Mouse (Mus musculus) stomach, embryonic 16.5 days (tissue): ENCODE measurements at regions not wholly inside any gene's neighbourhood (a gene's known extent, or its start where the extent isn't known, plus 50 kb on each side); places are given as distances from the start of the nearest gene placed in this dataset.

Experiments used
- ATAC-seq: fragments of 200-750 bp; cut with Nextera tagmentation; 2 replicates; pipeline ENCODE4 v1.8.0; 2017; ENCODE audit warnings: moderate number of reproducible peaks, moderate TSS enrichment; ENCODE audit not compliant: insufficient read depth, low FRiP score
- H3K27ac ChIP-seq: fragments of 300-500 bp; sonication (generic); 2 replicates; pipeline ENCODE4 v1.5.1; 2014; ENCODE audit warnings: low read length
- H3K27me3 ChIP-seq: fragments of 300-500 bp; sonication (generic); 2 replicates; pipeline ENCODE4 v1.6.1; 2014; ENCODE audit warnings: low read length, control low read depth, mixed read lengths; ENCODE audit not compliant: control insufficient read depth, insufficient read depth
- H3K36me3 ChIP-seq: fragments of 300-500 bp; sonication (generic); 2 replicates; pipeline ENCODE4 v1.6.1; 2014; ENCODE audit warnings: low read length; ENCODE audit not compliant: control insufficient read depth, insufficient read depth
- H3K4me1 ChIP-seq: fragments of 300-500 bp; sonication (generic); 2 replicates; pipeline ENCODE4 v1.6.1; 2014; ENCODE audit warnings: low read length, control low read depth, mixed read lengths; ENCODE audit not compliant: control insufficient read depth, insufficient read depth
- H3K4me2 ChIP-seq: fragments of 300-500 bp; sonication (generic); 2 replicates; pipeline ENCODE4 v1.6.1; 2014; ENCODE audit warnings: low read depth, low read length, mixed read lengths
- H3K4me3 ChIP-seq: fragments of 300-500 bp; sonication (generic); replicated peaks from 2 replicates; pipeline ENCODE4 v1.5.1; 2014; ENCODE audit warnings: mild to moderate bottlenecking, low read length
- H3K9ac ChIP-seq: fragments of 300-500 bp; sonication (generic); 2 replicates; pipeline ENCODE4 v1.6.1; 2014; ENCODE audit warnings: low read length
- H3K9me3 ChIP-seq: fragments of 300-500 bp; sonication (generic); replicated peaks from 2 replicates; pipeline ENCODE4 v1.6.1; 2016; ENCODE audit warnings: low read length, control low read depth; ENCODE audit not compliant: control insufficient read depth
- WGBS: fragments of 180-500 bp; shearing (Covaris S2); extraction: QIAGEN DNeasy Blood & Tissue Kit; methylation state at CpG from one replicate; pipeline ENCODE4 v1.1.7; 2014; 5-methylcytosine and 5-hydroxymethylcytosine counted together

DNA sequence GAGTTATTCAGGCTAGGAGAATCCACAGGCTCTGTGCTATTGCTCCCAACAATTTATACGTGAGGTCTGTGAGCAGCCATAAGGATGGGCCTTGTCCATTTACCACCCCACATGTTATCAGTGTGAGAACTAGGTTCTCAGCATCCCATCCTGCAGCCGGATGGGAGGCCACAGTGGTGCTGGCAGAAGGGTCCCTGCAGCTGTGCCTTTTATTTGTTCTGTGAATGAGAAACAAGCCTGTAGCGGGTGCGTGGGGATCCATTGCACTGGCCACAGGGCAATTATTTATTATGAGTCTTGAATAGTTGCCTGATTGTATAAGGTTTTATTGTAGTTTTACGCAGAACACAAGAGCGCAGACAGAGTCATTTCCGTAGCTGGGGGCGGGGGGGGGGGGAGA, 476.5 kb upstream of the Zmiz1 start:
- Histone ChIP-seq H3K4me1 (no peaks in the 10 kb centered on the region), H3K27ac (no peak overlapping the region), H3K9ac (no peak overlapping the region), H3K27me3 (no peaks in the 10 kb centered on the region), H3K4me3 (no peak overlapping the region), H3K4me2 (no peak overlapping the region), H3K36me3 (no peaks in the 10 kb centered on the region), H3K9me3 (no peaks in the 10 kb centered on the region)
- no peak for ATAC-seq
- 80% methylated on average over 8 of the region's 8 CpGs for WGBS

DNA sequence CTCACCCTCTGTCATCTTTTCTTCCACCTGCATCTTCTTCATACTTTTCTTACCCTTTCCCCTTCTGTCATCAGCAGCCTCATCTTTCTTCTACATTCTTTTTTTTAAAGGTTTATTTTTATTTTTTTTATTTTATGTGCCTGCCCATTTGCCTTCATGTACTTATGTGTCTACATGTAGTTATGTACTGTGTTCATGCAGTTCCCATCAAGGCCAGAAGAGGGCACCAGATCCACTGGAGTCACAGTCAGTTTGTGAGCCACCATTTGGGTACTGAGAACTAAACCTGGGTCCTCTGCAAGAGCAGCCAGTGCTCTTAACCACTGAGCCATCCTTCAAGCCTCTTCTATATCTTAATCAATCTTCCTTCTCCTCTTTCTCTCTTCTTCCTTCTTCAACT, 475.7 kb upstream of the Zmiz1 start:
- Histone ChIP-seq H3K27ac (no peak overlapping the region), H3K27me3 (no peaks in the 10 kb centered on the region), H3K9ac (no peak overlapping the region), H3K36me3 (no peaks in the 10 kb centered on the region), H3K9me3 (no peaks in the 10 kb centered on the region), H3K4me2 (no peak overlapping the region), H3K4me1 (no peaks in the 10 kb centered on the region), H3K4me3 (no peak overlapping the region)
- ATAC-seq: no peak

DNA sequence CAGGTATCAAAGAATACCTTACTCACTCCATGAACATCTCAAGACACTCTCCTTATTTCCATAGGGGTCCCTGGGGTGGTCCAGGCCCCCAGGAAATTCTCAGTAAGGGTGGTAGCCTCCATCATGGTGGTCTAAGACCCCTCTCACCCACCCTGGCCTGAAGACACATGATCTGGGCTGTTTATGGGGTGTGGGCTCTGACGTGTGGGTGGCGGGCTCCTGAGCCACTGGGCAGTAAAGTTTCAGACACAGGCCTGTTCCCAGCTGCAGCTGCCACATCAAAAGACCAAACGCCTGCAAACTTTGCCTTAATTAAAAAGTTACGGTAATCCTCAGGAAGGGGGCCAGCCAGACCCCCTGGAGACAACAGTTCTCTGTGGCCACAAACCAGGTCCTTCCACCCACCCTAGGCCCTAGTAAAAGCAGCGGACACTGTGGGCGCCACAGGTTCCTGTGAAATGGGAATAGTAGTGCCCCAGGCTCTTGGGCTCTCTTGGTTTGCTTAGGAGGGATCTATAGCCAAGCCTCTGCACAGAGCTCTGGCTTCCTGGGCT, 473.1 kb upstream of the Zmiz1 start:
- Histone ChIP-seq H3K9me3 (no peaks in the 10 kb centered on the region), H3K36me3 (no peaks in the 10 kb centered on the region), H3K4me2 (no peak overlapping the region), H3K27me3 (no peaks in the 10 kb centered on the region), H3K27ac (no peak overlapping the region), H3K4me3 (no peak overlapping the region), H3K9ac (no peak overlapping the region), H3K4me1 (no peaks in the 10 kb centered on the region)
- 79% methylated on average over 6 of the region's 6 CpGs for WGBS
- no peak for ATAC-seq

DNA sequence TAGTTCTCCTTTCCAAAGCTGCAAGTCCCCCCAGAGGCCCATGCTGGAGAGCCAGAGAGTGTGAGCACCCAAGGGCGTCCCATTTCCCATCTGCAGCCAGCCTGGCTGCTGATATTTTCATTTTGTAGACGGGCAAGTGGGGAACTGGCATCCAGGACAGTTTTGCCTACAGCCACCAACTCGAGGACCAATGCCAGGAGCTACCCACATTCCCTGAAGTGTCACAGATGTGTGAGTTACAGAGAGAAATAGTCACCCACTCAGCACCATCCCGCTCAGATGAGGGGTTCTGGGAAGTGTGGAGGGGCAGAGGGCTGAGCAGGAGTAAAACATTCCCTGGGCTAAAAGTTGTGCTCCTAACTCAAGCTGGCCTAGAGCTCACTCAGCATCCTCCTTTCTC, 472.6 kb upstream of the Zmiz1 start:
- no peak for ATAC-seq
- H3K9me3 ChIP-seq: no peaks in the 10 kb centered on the region
- no peak overlapping the region for H3K27ac ChIP-seq
- no peak overlapping the region for H3K9ac ChIP-seq
- no peak overlapping the region for H3K4me2 ChIP-seq
- H3K4me1 ChIP-seq: no peaks in the 10 kb centered on the region
- H3K27me3 ChIP-seq: no peaks in the 10 kb centered on the region
- H3K4me3 ChIP-seq: no peak overlapping the region
- 79% methylated on average over 4 of the region's 4 CpGs for WGBS
- no peaks in the 10 kb centered on the region for H3K36me3 ChIP-seq

DNA sequence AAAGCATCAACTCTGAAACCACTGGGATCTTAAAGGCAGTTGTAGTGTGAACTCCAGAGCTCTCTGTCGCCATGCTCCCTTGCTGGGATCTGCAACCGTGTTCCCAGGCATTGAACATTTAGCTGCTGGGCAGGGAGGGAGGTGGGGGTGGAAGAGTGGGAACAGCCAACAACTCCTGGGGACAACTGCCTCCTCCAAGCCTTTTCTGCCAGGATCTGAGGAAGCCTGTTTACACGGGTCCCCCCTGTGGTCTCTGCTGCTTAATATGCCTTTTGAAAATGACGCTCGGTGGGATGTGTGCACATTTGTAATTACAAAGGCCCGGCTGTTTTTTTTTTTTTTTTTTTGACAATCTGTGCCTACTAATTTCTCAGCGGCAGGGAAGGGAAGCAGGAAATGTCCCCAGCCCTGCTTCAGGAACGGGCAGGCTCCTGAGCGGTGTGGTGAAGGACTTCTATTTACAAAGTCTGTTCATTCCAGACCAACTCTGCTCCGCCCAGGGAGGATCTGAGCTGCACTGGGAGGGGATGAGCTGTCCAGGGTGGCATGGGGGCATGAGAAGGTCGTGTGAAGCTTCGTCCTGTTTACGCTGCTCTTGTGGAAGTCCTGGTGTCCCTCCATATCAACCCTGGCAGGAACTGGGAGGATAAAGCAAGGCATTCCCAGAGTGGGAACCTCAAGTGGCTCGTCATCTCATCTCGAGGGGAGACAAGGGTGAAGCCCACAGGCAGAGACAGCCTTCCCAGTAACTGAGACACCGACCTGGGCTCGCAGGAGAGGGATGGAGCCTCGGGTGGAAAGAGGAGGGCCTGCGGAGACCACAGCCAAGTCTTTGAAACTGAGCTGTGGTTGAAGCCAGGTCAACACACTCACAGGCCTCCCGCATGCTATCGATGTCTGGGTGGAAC, 465.0 kb upstream of the Zmiz1 start:
- Histone ChIP-seq H3K9me3 (peaks cover 7% of the 10 kb centered on the region; the same call in 1 of the 2 replicates), H3K27me3 (no peaks in the 10 kb centered on the region), H3K4me1 (peaks cover 26% of the 10 kb centered on the region), H3K27ac (no peak overlapping the region), H3K36me3 (no peaks in the 10 kb centered on the region), H3K4me3 (no peak overlapping the region), H3K9ac (peak overlapping the region; percentile 48; the same call in 1 of the 2 replicates), H3K4me2 (peak overlapping the region; percentile 23)
- 39% methylated on average over 21 of the region's 21 CpGs for WGBS
- ATAC-seq: no peak

DNA sequence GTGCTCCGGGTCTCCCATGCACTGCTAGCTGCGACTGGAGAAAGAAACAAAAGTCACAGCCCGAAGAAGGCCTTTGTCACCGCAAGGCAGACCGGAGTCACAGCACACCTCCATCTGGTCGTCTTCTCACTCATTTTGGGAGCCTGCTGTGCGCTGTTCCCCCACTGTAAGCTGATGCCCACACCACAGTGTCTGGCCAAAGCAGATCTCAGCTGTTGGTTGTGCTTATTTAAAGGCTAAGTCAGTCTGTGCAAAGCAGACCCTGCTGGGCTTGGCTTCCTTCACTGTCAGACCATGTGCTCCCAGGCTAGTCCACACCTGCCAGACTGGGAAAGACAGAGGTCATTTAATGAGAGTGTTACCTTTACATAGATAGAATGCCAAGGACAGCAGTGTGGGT, 463.8 kb upstream of the Zmiz1 start:
- no peaks in the 10 kb centered on the region for H3K36me3 ChIP-seq
- WGBS: 73% methylated on average over 7 of the region's 7 CpGs
- H3K9ac ChIP-seq: no peak overlapping the region
- no peaks in the 10 kb centered on the region for H3K27me3 ChIP-seq
- peaks cover 26% of the 10 kb centered on the region for H3K4me1 ChIP-seq
- no peak overlapping the region for H3K4me2 ChIP-seq
- H3K27ac ChIP-seq: no peak overlapping the region
- H3K4me3 ChIP-seq: no peak overlapping the region
- ATAC-seq: no peak
- peaks cover 7% of the 10 kb centered on the region; the same call in 1 of the 2 replicates for H3K9me3 ChIP-seq

DNA sequence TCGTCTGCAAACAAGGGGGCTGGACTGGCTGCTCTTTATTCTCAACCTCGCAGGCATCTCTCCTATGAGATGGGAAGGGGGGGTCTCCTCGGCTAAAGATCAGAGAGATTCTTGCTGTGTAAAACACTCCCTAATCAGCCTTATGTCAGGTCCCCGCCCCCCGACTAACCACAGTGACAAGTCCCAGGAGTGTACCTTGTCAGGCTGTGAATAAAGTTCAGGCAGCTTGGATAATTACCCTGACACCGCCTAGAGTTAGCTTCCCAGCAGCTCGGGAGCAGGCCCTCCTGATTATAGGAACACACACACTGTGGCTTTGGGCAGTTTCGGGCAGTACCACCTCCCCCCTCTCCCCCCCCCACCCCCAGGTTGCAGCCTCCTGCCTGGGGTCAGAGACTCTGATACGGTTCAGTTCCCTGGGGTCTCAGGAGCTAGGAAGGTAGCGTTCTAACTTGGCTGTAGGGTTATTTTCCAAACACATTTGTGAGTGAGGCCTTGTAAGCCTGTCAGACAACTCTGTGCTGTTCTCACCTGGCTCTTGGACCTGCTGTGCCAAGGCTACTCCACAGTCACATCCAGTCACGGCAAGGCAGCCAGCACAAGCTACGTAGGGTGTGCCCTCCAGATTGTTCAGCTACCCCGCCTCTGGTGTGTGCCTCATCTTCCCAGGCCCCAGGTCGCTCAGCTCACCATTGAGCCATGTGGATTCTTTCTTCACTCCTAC, 461.0 kb upstream of the Zmiz1 start:
- ATAC-seq: peak; percentile 66; the same call in 1 of the 2 replicates
- Histone ChIP-seq H3K27ac (peak overlapping the region; percentile 57; the same call in 1 of the 2 replicates), H3K9ac (no peak overlapping the region; the same call in none of the 2 replicates), H3K9me3 (no peaks in the 10 kb centered on the region), H3K4me1 (peaks cover 26% of the 10 kb centered on the region), H3K36me3 (no peaks in the 10 kb centered on the region), H3K4me2 (no peak overlapping the region), H3K27me3 (no peaks in the 10 kb centered on the region), H3K4me3 (no peak overlapping the region)
- WGBS: 38% methylated on average over 14 of the region's 14 CpGs

DNA sequence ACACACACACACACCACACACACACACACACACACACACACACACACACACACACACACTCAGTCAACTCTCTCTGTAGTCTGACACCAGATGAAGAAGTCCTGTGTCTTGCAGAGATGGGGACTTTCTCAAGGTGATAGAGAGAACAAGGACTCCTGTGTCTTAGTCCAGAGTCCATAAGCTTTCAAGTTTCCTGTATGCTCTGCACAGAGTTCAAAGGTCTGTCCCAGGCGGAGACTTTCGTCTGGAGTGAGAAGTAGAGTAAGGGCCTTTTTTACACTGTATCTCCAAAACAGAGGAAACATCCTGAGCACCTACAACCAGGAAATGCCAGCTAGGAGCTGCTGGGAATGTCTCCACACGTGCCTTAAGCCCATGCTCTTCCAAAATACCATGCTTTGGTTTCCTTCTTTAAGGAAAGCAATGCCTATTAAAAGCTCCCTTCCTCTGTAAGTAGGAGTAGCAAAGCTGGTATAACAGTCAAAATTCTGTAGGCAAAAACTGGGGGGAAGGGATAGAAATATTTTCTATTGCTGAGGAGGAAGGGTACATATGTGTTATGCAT, 459.9 kb upstream of the Zmiz1 start:
- no peak overlapping the region for H3K4me2 ChIP-seq
- ATAC-seq: no peak; the same call in 1 of the 2 replicates
- H3K9ac ChIP-seq: no peak overlapping the region
- H3K9me3 ChIP-seq: no peaks in the 10 kb centered on the region
- 59% methylated on average over 3 of the region's 3 CpGs for WGBS
- H3K4me3 ChIP-seq: no peak overlapping the region
- H3K36me3 ChIP-seq: no peaks in the 10 kb centered on the region
- H3K27ac ChIP-seq: no peak overlapping the region
- H3K27me3 ChIP-seq: no peaks in the 10 kb centered on the region
- H3K4me1 ChIP-seq: peaks cover 18% of the 10 kb centered on the region
